Mouse (Mus musculus) bone marrow, adult 2 months (tissue): ENCODE measurements at regions not wholly inside any gene's neighbourhood (a gene's known extent, or its start where the extent isn't known, plus 50 kb on each side); places are given as distances from the start of the nearest gene placed in this dataset.

ENCODE experiments used
- CTCF ChIP-seq: fragments of 200-500 bp; IDR thresholded peaks from 2 replicates; pipeline ENCODE4 v1.5.1; 2011; ENCODE audit warnings: low read length, control low read depth; ENCODE audit not compliant: control insufficient read depth, insufficient read depth
- POLR2A ChIP-seq: fragments of 200-500 bp; IDR thresholded peaks from 2 replicates; pipeline ENCODE4 v1.6.1; 2011; ENCODE audit warnings: low read depth, mild to moderate bottlenecking, control low read depth, low read length, borderline replicate concordance; ENCODE audit not compliant: control insufficient read depth

- TF ChIP-seq CTCF (no peak), POLR2A (no peak)
Measured at GRCm38 (mm10) chr6:99930316-99930715, 204.1 kb upstream of the Prok2 start.
